Mouse (Mus musculus) bone marrow macrophage, adult 2 months (primary cell): ENCODE measurements around the gene Col6a6.

Experiments
- CTCF ChIP-seq: IDR thresholded peaks from 2 replicates; pipeline ENCODE4 v1.5.1; 2012; ENCODE audit warnings: low read depth, mild to moderate bottlenecking, low read length, moderate library complexity
- POLR2A ChIP-seq: IDR thresholded peaks from 2 replicates; pipeline ENCODE4 v1.6.1; 2012; ENCODE audit warnings: mild to moderate bottlenecking, low read depth, low read length, borderline replicate concordance

DNA sequence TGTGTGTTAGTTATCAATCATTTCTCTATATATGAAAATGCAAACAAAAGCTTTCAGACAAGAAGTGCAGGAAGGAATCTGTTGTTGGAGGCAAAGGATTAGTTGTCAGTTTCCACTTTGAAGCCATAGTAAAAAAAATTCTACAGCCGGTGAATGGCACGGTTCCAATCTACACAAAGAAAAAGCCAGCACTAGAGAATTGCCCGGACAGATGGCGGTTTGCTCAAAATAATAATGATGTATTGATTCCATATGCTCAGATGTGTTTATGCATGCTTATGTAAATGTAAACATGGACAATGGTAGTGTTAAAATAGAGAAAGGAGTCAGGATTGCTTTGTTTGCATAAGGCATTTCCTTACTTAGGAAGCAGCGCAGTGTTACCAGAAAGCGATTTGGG, 31.8 kb downstream of the Col6a6 start:
- TF ChIP-seq POLR2A (no peak), CTCF (no peak)
